Comparison of ENCODE assay signal across 9 mouse cellular contexts in genomic region chr17:81480351-81481161, GRCm38 (mm10). TPM values are rescaled to one million over a fixed set of nuclear protein-coding genes. Genes with fewer than 3 reads are reported as not detected.
A peak's percentile ranks its signal among the peaks of the same experiment; 100 is the strongest.
DNase-seq lines count a peak whose midpoint lies in the region; ATAC-seq and TF ChIP-seq lines count a peak whose summit lies in the region.
"Had no signal": no experiment of that assay in that cellular context is flagged by ENCODE, and none has a peak within 500 bp of the region (broad histone marks: within the 10 kb centered on the region; RNA-seq: fewer than 3 reads in every experiment).

No protein-coding gene starts in this region.

- peak; percentile 83 for ATAC-seq in forebrain, embryonic 14.5 days
- ATAC-seq in limb, embryonic 15.5 days (ENCODE audit: insufficient number of reproducible peaks, low FRiP score, low TSS enrichment, low read depth) = peak; percentile 75; the same call in 1 of the 2 replicates
- ATAC-seq in inflammation-experienced regulatory T-cells, adult 6 months = no peak

- TF ChIP-seq CTCF in layer of hippocampus, adult 2 months (conservative IDR thresholded peaks at IDR 0.05) = no peak

- H3K4me1 ChIP-seq in forebrain, embryonic 14.5 days (ENCODE audit: control insufficient read depth, insufficient read depth, low read length) = peaks cover 7% of the 10 kb centered on the region
- H3K4me1 ChIP-seq in limb, embryonic 15.5 days = peaks cover 11% of the 10 kb centered on the region

- peak overlapping the region; percentile 33 for H3K4me2 ChIP-seq in forebrain, embryonic 14.5 days (ENCODE audit: low read length)
- H3K4me2 ChIP-seq in limb, embryonic 15.5 days = no peak overlapping the region

- DNase-seq in layer of hippocampus, adult 2 months (ENCODE audit: low spot score in 2 of 2) = no peak
- DNase-seq in layer of hippocampus, adult 8-10 months (ENCODE audit: low spot score in 2 of 2) = no peak
- peak; percentile 88 to 93 for DNase-seq in adrenal gland, adult (ENCODE audit: inconsistent age in 2 of 2, low spot score in 1 of 2)
- DNase-seq in forebrain, embryonic 14.5 days (ENCODE audit: low spot score) = peak; percentile 68
- DNase-seq in heart, postnatal 25 days (ENCODE audit: low spot score) = peak; percentile 48
- peak; percentile 1 for DNase-seq in natural killer cell, adult 2 months (ENCODE audit: low spot score in 2 of 2)

- H3K27ac ChIP-seq in layer of hippocampus, adult 2 months = peak overlapping the region; percentile 32; the same call in 1 of the 2 replicates
- H3K27ac ChIP-seq in forebrain, embryonic 14.5 days (ENCODE audit: low read depth, low read length) = no peak overlapping the region
- no peak overlapping the region for H3K27ac ChIP-seq in limb, embryonic 15.5 days

- no peaks in the 10 kb centered on the region for H3K36me3 ChIP-seq in forebrain, embryonic 14.5 days (ENCODE audit: control insufficient read depth, insufficient read depth, low read length)
- no peaks in the 10 kb centered on the region for H3K36me3 ChIP-seq in limb, embryonic 15.5 days

- WGBS in forebrain, embryonic 14.5 days = 51% methylated on average over 21 of the region's 21 CpGs
- whole genome bisulfite sequencing in limb, embryonic 15.5 days = 56% methylated on average over 21 of the region's 21 CpGs

- H3K27me3 ChIP-seq in forebrain, embryonic 14.5 days (replicated peaks; ENCODE audit: control insufficient read depth, insufficient read depth, low read length) = no peaks in the 10 kb centered on the region
- no peaks in the 10 kb centered on the region for H3K27me3 ChIP-seq in limb, embryonic 15.5 days

- H3K4me3 ChIP-seq in layer of hippocampus, adult 2 months = peak overlapping the region; percentile 27; the same call in 1 of the 2 replicates
- no peak overlapping the region for H3K4me3 ChIP-seq in forebrain, embryonic 14.5 days (ENCODE audit: low read depth, low read length)
- no peak overlapping the region for H3K4me3 ChIP-seq in limb, embryonic 15.5 days

- intact Hi-C loops in heart, postnatal 25 days (cut with DNase I) = loop anchor here (10.0 kb wide), 1 partner anchor 184 kb away; no protein-coding TSS in a partner anchor

- H3K9ac ChIP-seq in forebrain, embryonic 14.5 days (ENCODE audit: low read length) = no peak overlapping the region
- no peak overlapping the region for H3K9ac ChIP-seq in limb, embryonic 15.5 days

- no peaks in the 10 kb centered on the region for H3K9me3 ChIP-seq in forebrain, embryonic 14.5 days (replicated peaks; ENCODE audit: control insufficient read depth, low read length)
- no peaks in the 10 kb centered on the region for H3K9me3 ChIP-seq in limb, embryonic 15.5 days

RNA-seq across cellular contexts. Expression of gene Gm11096, which starts 39.0 kb away (rescaled TPM):
- not detected for total RNA-seq in layer of hippocampus, adult 2 months (2021)
- total RNA-seq in layer of hippocampus, adult 8-10 months (2022) = not detected
- polyA plus RNA-seq in forebrain, embryonic 14.5 days (2014; fragmentation: Nextera tagmentation; extraction: Ambion mirVana) = not detected in 2 replicates
- total RNA-seq in heart, postnatal 25 days (2021) = not detected
- polyA plus RNA-seq in limb, embryonic 15.5 days (2015; fragmentation: Nextera tagmentation; extraction: Ambion mirVana) = not detected in 2 replicates
- polyA plus RNA-seq in inflammation-experienced regulatory T-cells, adult 6 months (2017; shearing (Covaris generic)) = not detected
- total RNA-seq: left cerebral cortex, adult 8-10 months had no signal

Comparison
In these comparisons a context has a peak if more than half of its experiments do, and no peak if none do; other contexts are left out.
1. DNase-seq: peak in adrenal gland, adult (2 of 2), forebrain, embryonic 14.5 days (single experiment), heart, postnatal 25 days (single experiment) and natural killer cell, adult 2 months (2 of 2); none in layer of hippocampus, adult 2 months (0 of 2) and layer of hippocampus, adult 8-10 months (0 of 2).